Mouse (Mus musculus): ENCODE data around the gene Igfbp5. TPM values are rescaled to one million over a fixed set of nuclear protein-coding genes. Genes with fewer than 3 reads are reported as not detected.
A peak's percentile ranks its signal among the peaks of the same experiment; 100 is the strongest.

The Igfbp5 gene
- total RNA-seq, 2 experiments from 2014 or later = 248 to 267 TPM

- H3K27ac ChIP-seq = peak overlapping the region; percentile 58; the same call in 1 of the 2 replicates
- DNase-seq = no peak
- intact Hi-C loops (cut with DNase I) = loop anchor here (2.0 to 5.0 kb wide), 4 partner anchors 91 to 487 kb away; no protein-coding TSS in a partner anchor
- no peak for TF ChIP-seq CTCF (IDR thresholded peaks at IDR 0.05)
- no peak overlapping the region for H3K4me3 ChIP-seq
Observed at GRCm38 (mm10) chr1:72875708-72876107, 1.0 kb upstream of the Igfbp5 start.

GRCm38 (mm10) chr1:72873511-72874286 lies 985 bp downstream of the Igfbp5 start:
- DNase-seq = peak; percentile 82
- H3K27ac ChIP-seq = peak overlapping the region; percentile 89
- intact Hi-C loops (cut with DNase I) = loop anchor here (2.0 kb wide), 1 partner anchor 93 kb away; no protein-coding TSS in a partner anchor
- peak; percentile 10; the same call in 1 of the 2 replicates for TF ChIP-seq CTCF (IDR thresholded peaks at IDR 0.05)
- peak overlapping the region; percentile 71 for H3K4me3 ChIP-seq

DNA sequence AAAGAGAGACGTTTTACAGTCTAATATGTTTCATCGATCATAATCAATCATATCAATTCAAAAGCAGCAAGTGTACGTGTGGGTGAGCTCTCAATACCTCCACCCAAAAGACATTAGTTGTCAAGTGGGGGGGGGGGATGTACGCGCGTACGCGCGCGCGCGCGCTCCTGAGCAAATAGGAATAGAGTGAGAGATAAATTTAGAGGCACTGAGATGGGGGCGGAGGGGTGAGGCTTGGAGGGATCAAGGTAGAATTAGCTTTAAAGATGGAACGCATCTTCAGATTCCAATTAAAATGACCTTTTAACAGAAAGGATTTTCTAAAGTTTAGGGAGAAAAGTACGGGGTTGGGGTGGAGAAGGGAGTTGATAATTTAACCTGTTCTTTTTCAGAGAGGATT lies 1.6 kb downstream of the Igfbp5 start:
- intact Hi-C loops (cut with DNase I) = no loop called here
- TF ChIP-seq CTCF (IDR thresholded peaks at IDR 0.05) = no peak
- no peak for DNase-seq
- Histone ChIP-seq H3K27ac (peak overlapping the region; percentile 89), H3K4me3 (peak overlapping the region; percentile 71)

GRCm38 (mm10) chr1:72872521-72872920 lies 2.2 kb downstream of the Igfbp5 start:
- peak; percentile 85 for DNase-seq
- Histone ChIP-seq H3K27ac (peak overlapping the region; percentile 89), H3K4me3 (peak overlapping the region; percentile 71)
- no peak for TF ChIP-seq CTCF (IDR thresholded peaks at IDR 0.05)
- intact Hi-C loops (cut with DNase I) = no loop called here

GRCm38 (mm10) chr1:72871697-72872411 lies 2.8 kb downstream of the Igfbp5 start:
- peak overlapping the region; percentile 71 for H3K4me3 ChIP-seq
- TF ChIP-seq CTCF (IDR thresholded peaks at IDR 0.05) = no peak
- peak overlapping the region; percentile 89 for H3K27ac ChIP-seq
- intact Hi-C loops (cut with DNase I) = no loop called here
- peak; percentile 69 for DNase-seq

DNA sequence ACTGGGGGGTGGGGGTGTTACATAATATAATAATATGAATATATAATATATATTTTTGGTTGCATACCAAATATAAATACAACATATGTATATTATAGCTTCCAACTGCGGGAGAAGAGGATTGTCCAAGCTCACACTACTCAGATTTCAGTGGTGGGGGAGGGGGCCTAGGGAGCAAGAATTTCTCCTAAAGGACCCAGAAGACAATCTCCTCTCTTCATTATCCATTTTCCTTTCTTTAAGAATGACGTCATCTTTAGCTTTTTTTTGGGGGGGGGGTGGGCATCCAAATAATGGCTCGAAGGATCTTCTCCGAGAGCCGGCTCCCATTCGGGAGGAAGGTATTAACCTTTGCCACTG lies 3.4 kb downstream of the Igfbp5 start:
- TF ChIP-seq CTCF (IDR thresholded peaks at IDR 0.05) = no peak
- intact Hi-C loops (cut with DNase I) = no loop called here
- peak overlapping the region; percentile 89 for H3K27ac ChIP-seq
- peak overlapping the region; percentile 71 for H3K4me3 ChIP-seq
- no peak for DNase-seq

- DNase-seq = peak; percentile 92
- Histone ChIP-seq H3K27ac (peak overlapping the region; percentile 89), H3K4me3 (peak overlapping the region; percentile 71)
- intact Hi-C loops (cut with DNase I) = no loop called here
- TF ChIP-seq CTCF (IDR thresholded peaks at IDR 0.05) = no peak
Observed at GRCm38 (mm10) chr1:72870615-72871336, 3.9 kb downstream of the Igfbp5 start.

DNA sequence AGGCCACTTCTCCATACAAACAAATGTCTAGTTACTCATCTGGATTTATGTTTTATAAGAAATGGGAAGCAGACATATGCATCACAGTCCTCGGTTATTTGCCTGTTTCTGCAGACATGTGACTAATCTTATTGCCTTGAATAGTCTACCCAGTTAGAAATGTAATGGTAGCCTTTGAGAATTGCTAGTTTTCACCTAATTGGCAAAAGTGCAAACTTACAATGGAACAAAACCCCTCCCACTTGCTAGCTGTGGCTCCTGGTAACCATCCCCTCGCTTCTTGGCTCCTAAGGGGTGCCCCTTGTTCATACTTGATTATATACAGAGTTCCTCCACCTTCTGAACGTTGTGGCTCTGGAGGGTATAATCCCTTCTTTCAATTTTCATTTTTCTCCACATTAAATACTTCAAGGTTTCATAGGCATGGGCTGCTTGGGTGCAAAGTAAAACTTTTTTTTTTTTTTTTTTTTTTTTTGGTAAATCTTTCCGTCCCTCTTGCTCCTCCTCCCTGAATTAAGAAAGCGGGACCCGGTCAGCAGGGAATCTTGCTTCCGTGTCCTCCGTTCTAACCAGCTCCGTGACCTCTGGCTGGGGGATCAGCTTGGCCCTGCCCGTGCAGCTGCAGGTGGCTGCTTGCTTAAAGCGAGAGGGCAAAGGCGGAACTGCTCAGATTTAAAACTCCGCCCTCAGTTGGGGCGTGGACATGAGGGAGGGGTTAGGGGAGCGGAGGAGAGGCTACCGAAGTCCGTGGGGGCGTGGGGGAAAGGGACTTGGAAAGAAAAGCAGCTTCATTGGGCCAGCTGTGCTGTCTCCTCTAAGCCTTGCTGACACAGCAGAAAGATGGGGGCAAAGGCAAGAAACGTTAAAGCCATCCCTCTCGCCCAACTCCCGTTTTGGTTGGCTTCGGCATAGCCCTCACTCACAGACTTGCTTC lies 4.7 kb downstream of the Igfbp5 start:
- peak; percentile 82 for DNase-seq
- H3K4me3 ChIP-seq = peak overlapping the region; percentile 71
- intact Hi-C loops (cut with DNase I) = no loop called here
- TF ChIP-seq CTCF (IDR thresholded peaks at IDR 0.05) = no peak
- peak overlapping the region; percentile 89 for H3K27ac ChIP-seq

GRCm38 (mm10) chr1:72869275-72869674 lies 5.4 kb downstream of the Igfbp5 start:
- peak; percentile 44 for DNase-seq
- intact Hi-C loops (cut with DNase I) = no loop called here
- TF ChIP-seq CTCF (IDR thresholded peaks at IDR 0.05) = no peak; the same call in 1 of the 2 replicates
- peak overlapping the region; percentile 89 for H3K27ac ChIP-seq
- peak overlapping the region; percentile 71; the same call in 1 of the 2 replicates for H3K4me3 ChIP-seq

DNA sequence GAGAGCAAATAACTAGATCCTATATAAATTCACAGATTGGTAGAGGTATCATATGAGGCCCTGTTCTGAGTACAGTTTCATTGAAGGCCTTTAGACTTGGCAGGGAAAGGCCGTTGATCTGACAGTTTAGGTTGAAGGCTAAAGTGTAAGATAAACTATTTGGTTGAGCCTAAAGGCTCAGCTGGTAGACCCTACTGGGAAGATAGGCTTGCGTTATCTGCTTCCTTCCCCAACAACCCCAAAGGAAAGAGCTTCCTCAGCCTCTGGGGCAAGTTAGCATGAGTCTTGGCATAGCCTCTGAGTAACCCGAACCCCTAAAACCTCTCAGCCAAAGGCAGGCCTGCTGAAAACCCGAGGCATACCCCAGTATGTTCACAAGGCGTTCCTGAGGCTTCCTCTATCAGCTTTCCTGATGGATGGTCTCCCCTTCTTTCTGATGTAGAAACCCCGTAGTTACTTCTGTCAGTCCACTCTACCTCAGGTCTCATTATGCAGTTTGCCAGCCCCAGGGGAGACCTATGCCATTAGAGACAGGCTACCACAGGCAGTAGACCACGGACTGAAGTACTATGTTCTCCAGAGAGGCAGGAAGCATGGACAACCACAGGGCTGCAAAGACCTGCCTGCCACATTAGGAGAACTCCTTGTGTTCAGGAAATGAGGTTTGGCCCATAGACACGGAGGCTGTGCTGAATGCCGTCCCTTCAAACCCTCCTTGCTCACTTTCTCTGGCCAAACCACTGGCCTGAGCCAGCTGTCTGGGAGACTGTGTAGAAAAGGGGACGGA lies 6.1 kb downstream of the Igfbp5 start:
- DNase-seq = no peak
- Histone ChIP-seq H3K27ac (peak overlapping the region; percentile 89), H3K4me3 (peak overlapping the region; percentile 23; the same call in 1 of the 2 replicates)
- intact Hi-C loops (cut with DNase I) = no loop called here
- TF ChIP-seq CTCF (IDR thresholded peaks at IDR 0.05) = no peak

- peak; percentile 71 for DNase-seq
- Histone ChIP-seq H3K4me3 (no peak overlapping the region), H3K27ac (peak overlapping the region; percentile 63)
- intact Hi-C loops (cut with DNase I) = loop anchor here (2.0 kb wide), 2 partner anchors 751 to 959 kb away; no protein-coding TSS in a partner anchor
- TF ChIP-seq CTCF (IDR thresholded peaks at IDR 0.05) = no peak
Observed at GRCm38 (mm10) chr1:72867346-72867745, 7.3 kb downstream of the Igfbp5 start.

Data from gastrocnemius, adult 2 months (tissue).